Mouse (Mus musculus): ENCODE results near the gene Fpgs. TPM values are rescaled to one million over a fixed set of nuclear protein-coding genes. Genes with fewer than 3 reads are reported as not detected.

The Fpgs gene
- polyA plus RNA-seq, 1 experiment from 2014 or later: 25.9 TPM

DNA sequence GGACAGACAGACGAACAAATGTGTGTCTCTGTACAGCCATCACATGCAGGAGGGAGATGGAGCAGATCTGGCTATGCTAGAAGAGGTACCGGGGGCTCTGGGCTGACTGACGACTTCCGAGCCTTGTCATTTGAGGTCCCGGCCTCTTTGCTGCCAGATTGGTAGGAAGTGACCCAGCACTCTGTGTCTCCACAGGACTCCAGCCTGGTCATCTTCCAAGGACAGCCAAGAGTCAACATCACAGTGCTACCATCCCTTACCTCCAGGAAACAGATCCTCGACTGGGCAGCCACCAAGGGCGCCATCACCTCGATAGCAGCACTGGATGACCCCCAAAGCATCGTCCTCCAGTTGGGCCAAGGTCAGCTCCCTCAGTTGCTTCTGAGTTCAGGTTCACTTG lies 32.8 kb downstream of the Fpgs start:
- 90% methylated on average over 9 of the region's 9 CpGs for WGBS
- Histone ChIP-seq H3K27me3 (ENCODE audit: insufficient read depth, poor library complexity, severe bottlenecking) (no peaks in the 10 kb centered on the region), H3K9me3 (no peaks in the 10 kb centered on the region), H3K4me3 (no peak overlapping the region), H3K36me3 (peaks cover 8% of the 10 kb centered on the region; the same call in 1 of the 2 replicates), H3K27ac (no peak overlapping the region), H3K4me1 (replicated peaks) (peaks cover 14% of the 10 kb centered on the region; the same call in 1 of the 2 replicates)
- no peak for DNase-seq (ENCODE audit: low spot score)

- H3K27ac ChIP-seq: no peak overlapping the region
- 0 out of 2 replicates have a peak, but pooled peaks cover 8% of the 10 kb centered on the region for H3K36me3 ChIP-seq
- peaks cover 17% of the 10 kb centered on the region; the same call in 1 of the 2 replicates for H3K4me1 ChIP-seq (replicated peaks)
- WGBS: 75% methylated on average over 3 of the region's 3 CpGs
- no peak for DNase-seq (ENCODE audit: low spot score)
- no peaks in the 10 kb centered on the region for H3K27me3 ChIP-seq (ENCODE audit: insufficient read depth, poor library complexity, severe bottlenecking)
- H3K9me3 ChIP-seq: no peaks in the 10 kb centered on the region
- no peak overlapping the region for H3K4me3 ChIP-seq
Measured at GRCm38 (mm10) chr2:32669876-32670275, 34.1 kb downstream of the Fpgs start.

- Histone ChIP-seq H3K9me3 (no peaks in the 10 kb centered on the region), H3K4me3 (no peak overlapping the region), H3K27ac (peak overlapping the region; percentile 29), H3K27me3 (ENCODE audit: insufficient read depth, poor library complexity, severe bottlenecking) (no peaks in the 10 kb centered on the region), H3K36me3 (0 out of 2 replicates have a peak, but pooled peaks cover 6% of the 10 kb centered on the region), H3K4me1 (replicated peaks) (peaks cover 17% of the 10 kb centered on the region; the same call in 1 of the 2 replicates)
- DNase-seq (ENCODE audit: low spot score): no peak
- WGBS: 81% methylated on average over 7 of the region's 7 CpGs
Measured at GRCm38 (mm10) chr2:32668176-32668575, 35.8 kb downstream of the Fpgs start.

- Histone ChIP-seq H3K27ac (peak overlapping the region; percentile 29), H3K4me3 (no peak overlapping the region), H3K4me1 (replicated peaks) (peaks cover 17% of the 10 kb centered on the region; the same call in 1 of the 2 replicates), H3K9me3 (no peaks in the 10 kb centered on the region), H3K36me3 (0 out of 2 replicates have a peak, but pooled peaks cover 2% of the 10 kb centered on the region), H3K27me3 (ENCODE audit: insufficient read depth, poor library complexity, severe bottlenecking) (no peaks in the 10 kb centered on the region)
- WGBS: 56% methylated on average over 11 of the region's 11 CpGs
- no peak for DNase-seq (ENCODE audit: low spot score)
Measured at GRCm38 (mm10) chr2:32667775-32668174, 36.2 kb downstream of the Fpgs start.

DNA sequence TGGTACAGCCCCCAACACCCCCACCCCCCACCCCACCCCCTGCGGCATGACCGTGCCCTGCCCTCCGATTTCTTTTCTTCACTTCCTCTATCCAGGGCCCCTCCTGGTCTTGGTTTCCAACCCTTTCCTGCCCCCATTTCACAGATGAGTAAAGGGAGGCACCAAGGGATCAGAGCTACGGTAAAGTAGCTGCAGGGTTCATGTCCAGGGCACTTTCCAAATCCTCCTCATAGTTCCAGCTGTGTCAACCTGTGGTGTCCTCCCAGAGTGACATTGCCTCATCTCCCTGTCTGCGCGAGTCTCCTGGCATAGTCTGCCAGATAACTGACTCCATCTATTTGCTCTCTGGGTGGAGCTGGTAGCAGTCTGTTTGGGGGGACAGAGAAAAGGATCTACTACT lies 38.1 kb downstream of the Fpgs start:
- DNase-seq (ENCODE audit: low spot score): no peak
- Histone ChIP-seq H3K4me3 (no peak overlapping the region), H3K27me3 (ENCODE audit: insufficient read depth, poor library complexity, severe bottlenecking) (no peaks in the 10 kb centered on the region), H3K27ac (0 out of 2 replicates have a peak overlapping the region, but pooled peaks have one; percentile 4), H3K36me3 (no peaks in the 10 kb centered on the region), H3K4me1 (replicated peaks) (peaks cover 28% of the 10 kb centered on the region), H3K9me3 (no peaks in the 10 kb centered on the region)
- WGBS: 88% methylated on average over 6 of the region's 6 CpGs

DNA sequence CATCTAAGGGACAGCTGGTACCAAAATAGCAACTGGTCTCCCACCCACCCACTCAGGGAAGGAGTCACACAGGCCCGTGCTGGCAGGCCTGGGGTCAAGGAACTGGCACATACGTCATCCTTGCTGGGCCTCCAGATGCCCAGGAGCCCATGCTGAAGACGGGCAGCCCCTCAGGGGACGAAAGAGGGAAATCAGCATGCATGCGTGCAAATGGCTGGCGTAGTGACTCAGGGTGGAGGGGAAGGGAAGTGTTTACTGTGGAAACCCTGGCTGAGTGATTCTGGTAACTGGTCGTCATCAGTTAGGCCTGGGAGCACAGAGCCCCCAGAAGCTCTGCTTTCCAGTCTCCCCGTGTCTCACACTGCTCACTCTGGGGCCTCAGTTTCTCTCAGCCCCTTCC lies 38.6 kb downstream of the Fpgs start:
- H3K9me3 ChIP-seq: no peaks in the 10 kb centered on the region
- peaks cover 28% of the 10 kb centered on the region for H3K4me1 ChIP-seq (replicated peaks)
- H3K36me3 ChIP-seq: no peaks in the 10 kb centered on the region
- DNase-seq (ENCODE audit: low spot score): no peak
- no peaks in the 10 kb centered on the region for H3K27me3 ChIP-seq (ENCODE audit: insufficient read depth, poor library complexity, severe bottlenecking)
- WGBS: 81% methylated on average over 8 of the region's 8 CpGs
- H3K4me3 ChIP-seq: no peak overlapping the region
- H3K27ac ChIP-seq: peak overlapping the region; percentile 4

- no peaks in the 10 kb centered on the region for H3K9me3 ChIP-seq
- DNase-seq (ENCODE audit: low spot score): no peak
- no peaks in the 10 kb centered on the region for H3K27me3 ChIP-seq (ENCODE audit: insufficient read depth, poor library complexity, severe bottlenecking)
- WGBS: 56% methylated on average over 5 of the region's 5 CpGs
- no peak overlapping the region for H3K4me3 ChIP-seq
- peak overlapping the region; percentile 77 for H3K27ac ChIP-seq
- H3K36me3 ChIP-seq: no peaks in the 10 kb centered on the region
- peaks cover 18% of the 10 kb centered on the region for H3K4me1 ChIP-seq (replicated peaks)
Measured at GRCm38 (mm10) chr2:32662291-32662690, 41.7 kb downstream of the Fpgs start.

DNA sequence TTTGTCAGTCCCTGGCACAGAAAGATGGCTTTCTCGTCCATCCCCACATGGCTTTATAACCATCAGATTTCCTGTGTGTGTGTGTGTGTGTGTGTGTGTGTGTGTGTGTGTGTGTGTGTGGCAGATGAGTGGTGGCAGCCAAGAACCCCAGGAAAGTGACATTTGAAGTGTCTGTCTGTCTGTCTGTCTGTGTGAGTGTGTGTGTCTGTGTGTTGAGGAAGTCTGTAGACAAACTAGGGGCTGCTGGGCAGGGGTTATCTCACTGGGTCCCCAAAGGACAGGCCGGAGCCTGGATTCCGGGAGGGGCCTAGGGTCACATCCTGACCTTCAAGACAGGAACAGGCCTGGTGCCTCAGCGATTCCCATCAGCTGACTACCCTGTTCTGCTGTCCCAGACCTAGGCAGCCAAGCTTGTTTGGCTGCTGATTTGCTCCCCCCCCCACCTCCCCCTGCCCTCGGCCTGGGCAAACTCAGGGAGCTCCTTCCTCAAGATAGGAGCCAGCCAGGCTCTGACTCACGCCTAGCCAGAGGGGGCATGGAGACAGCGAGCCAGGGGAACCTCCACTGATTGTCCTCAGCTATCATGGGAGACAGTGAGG lies 42.3 kb downstream of the Fpgs start:
- no peak for DNase-seq (ENCODE audit: low spot score)
- Histone ChIP-seq H3K9me3 (no peaks in the 10 kb centered on the region), H3K4me3 (no peak overlapping the region), H3K27me3 (ENCODE audit: insufficient read depth, poor library complexity, severe bottlenecking) (no peaks in the 10 kb centered on the region), H3K4me1 (replicated peaks) (peaks cover 18% of the 10 kb centered on the region), H3K27ac (peak overlapping the region; percentile 77), H3K36me3 (no peaks in the 10 kb centered on the region)
- 50% methylated on average over 7 of the region's 7 CpGs for WGBS

GRCm38 (mm10) chr2:32658873-32659272 lies 45.1 kb downstream of the Fpgs start:
- WGBS: 82% methylated on average over 2 of the region's 2 CpGs

DNA sequence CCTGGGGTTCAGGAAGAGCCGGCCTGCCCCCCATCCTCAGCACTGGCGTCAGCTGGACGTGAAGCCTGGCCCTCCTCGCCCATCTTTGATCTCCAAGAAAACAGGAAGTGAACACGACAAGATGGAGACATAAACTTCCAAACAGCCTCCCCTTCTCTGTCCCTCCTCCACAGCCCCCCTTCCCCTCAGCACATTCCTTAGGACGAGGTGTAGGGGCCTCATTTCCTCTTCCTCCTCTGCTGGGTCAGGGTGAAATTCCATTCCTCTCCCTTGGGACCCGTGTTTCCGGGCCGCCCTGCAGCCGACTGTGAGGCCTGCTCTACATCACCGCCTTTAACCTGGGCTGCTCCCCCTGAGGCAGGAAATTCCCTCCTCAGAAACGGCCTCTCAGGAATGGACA lies 48.1 kb downstream of the Fpgs start:
- WGBS: 59% methylated on average over 12 of the region's 12 CpGs
- no peaks in the 10 kb centered on the region for H3K27me3 ChIP-seq (ENCODE audit: insufficient read depth, poor library complexity, severe bottlenecking)
- DNase-seq (ENCODE audit: low spot score): peak; percentile 61
- H3K4me1 ChIP-seq (replicated peaks): peaks cover 26% of the 10 kb centered on the region
- peak overlapping the region; percentile 81 for H3K27ac ChIP-seq
- no peaks in the 10 kb centered on the region for H3K9me3 ChIP-seq
- H3K4me3 ChIP-seq: no peak overlapping the region
- H3K36me3 ChIP-seq: no peaks in the 10 kb centered on the region

More at GRCm38 (mm10) chr2:32658873-32659272, 45.1 kb downstream of the Fpgs start:
- Histone ChIP-seq H3K9me3 (no peaks in the 10 kb centered on the region), H3K4me3 (no peak overlapping the region), H3K4me1 (replicated peaks) (peaks cover 35% of the 10 kb centered on the region), H3K27me3 (ENCODE audit: insufficient read depth, poor library complexity, severe bottlenecking) (no peaks in the 10 kb centered on the region), H3K27ac (no peak overlapping the region), H3K36me3 (no peaks in the 10 kb centered on the region)
- DNase-seq (ENCODE audit: low spot score): no peak

- WGBS: 87% methylated on average over 3 of the region's 3 CpGs
- H3K27ac ChIP-seq: peak overlapping the region; percentile 81
- H3K4me3 ChIP-seq: no peak overlapping the region
- DNase-seq (ENCODE audit: low spot score): no peak
- H3K27me3 ChIP-seq (ENCODE audit: insufficient read depth, poor library complexity, severe bottlenecking): no peaks in the 10 kb centered on the region
- H3K9me3 ChIP-seq: no peaks in the 10 kb centered on the region
- peaks cover 26% of the 10 kb centered on the region for H3K4me1 ChIP-seq (replicated peaks)
- no peaks in the 10 kb centered on the region for H3K36me3 ChIP-seq
Measured at GRCm38 (mm10) chr2:32655394-32655744, 48.6 kb downstream of the Fpgs start.

DNA sequence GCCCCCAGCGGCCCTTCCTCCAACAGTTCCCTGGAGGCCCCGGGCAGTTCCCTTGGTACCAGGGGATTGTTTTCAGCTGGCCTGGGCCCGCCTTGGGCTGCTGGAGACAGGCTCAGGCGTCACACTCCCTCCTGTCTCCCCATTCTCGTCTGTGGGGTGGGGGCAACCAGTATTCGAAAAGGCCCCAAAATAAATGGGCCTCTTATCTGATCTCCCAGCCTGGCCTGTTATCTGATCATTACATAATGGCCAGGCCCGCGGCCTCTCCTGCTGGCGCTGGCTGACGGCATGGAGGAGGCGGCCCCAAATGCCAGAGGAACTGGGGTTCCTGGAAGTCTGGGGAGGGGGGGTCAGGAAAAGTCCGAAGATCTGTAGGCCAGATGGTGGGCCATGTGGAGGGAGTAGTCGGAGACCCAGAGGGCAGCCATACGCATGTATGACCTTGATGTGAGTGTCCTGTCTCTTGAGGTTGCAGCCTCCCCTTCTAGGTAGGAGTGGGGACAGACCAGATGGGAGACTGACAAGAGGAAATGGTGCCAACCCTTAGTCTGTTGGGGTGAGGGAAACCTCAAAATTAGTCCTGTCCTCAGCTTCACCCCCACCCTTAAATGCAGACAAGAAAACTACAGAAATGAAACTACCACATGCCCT lies 49.1 kb downstream of the Fpgs start:
- Histone ChIP-seq H3K4me3 (no peak overlapping the region), H3K4me1 (replicated peaks) (peaks cover 26% of the 10 kb centered on the region), H3K36me3 (no peaks in the 10 kb centered on the region), H3K27me3 (ENCODE audit: insufficient read depth, poor library complexity, severe bottlenecking) (no peaks in the 10 kb centered on the region), H3K27ac (peak overlapping the region; percentile 81), H3K9me3 (no peaks in the 10 kb centered on the region)
- WGBS: 76% methylated on average over 14 of the region's 14 CpGs
- DNase-seq (ENCODE audit: low spot score): no peak

DNA sequence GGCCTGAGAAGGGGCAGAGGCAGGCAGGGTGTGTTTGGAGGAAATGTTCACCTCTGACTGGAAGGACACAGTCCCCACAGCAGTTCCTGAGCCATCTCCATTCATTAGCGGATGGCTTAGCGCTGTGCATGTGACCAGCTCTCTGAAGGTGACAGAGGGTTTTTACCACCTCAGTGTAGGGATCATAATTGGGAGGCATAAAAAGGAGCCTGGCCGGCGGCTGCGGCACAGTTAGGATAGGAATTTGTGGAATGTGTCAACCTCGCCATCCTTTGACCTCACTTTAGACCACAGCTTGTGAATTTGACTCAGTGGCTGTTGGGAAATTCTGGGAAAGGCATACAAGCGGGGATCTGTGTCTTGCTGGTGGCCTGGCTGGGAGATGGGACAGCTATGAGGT lies 50.2 kb downstream of the Fpgs start:
- Histone ChIP-seq H3K4me3 (no peak overlapping the region), H3K9me3 (no peaks in the 10 kb centered on the region), H3K36me3 (no peaks in the 10 kb centered on the region), H3K4me1 (replicated peaks) (peaks cover 26% of the 10 kb centered on the region), H3K27me3 (ENCODE audit: insufficient read depth, poor library complexity, severe bottlenecking) (no peaks in the 10 kb centered on the region), H3K27ac (peak overlapping the region; percentile 81)
- 37% methylated on average over 7 of the region's 7 CpGs for WGBS
- DNase-seq (ENCODE audit: low spot score): no peak

Measured in hindbrain, embryonic 10.5 days (tissue).